Mouse (Mus musculus): ENCODE data around the gene Nipal4. TPM values are rescaled to one million over a fixed set of nuclear protein-coding genes. Genes with fewer than 3 reads are reported as not detected.

Nipal4 gene
- polyA plus RNA-seq, 1 experiment from 2014 or later = 1.6 TPM

- 93% methylated on average over 1 of the region's 1 CpGs for WGBS
- no peak for DNase-seq (ENCODE audit: extremely low spot score, low spot score)
- Histone ChIP-seq H3K4me1 (peaks cover 5% of the 10 kb centered on the region), H3K4me3 (no peak overlapping the region), H3K9me3 (no peaks in the 10 kb centered on the region), H3K27ac (no peak overlapping the region), H3K36me3 (replicated peaks) (0 out of 2 replicates have a peak, but pooled peaks cover 2% of the 10 kb centered on the region), H3K27me3 (ENCODE audit: poor library complexity, severe bottlenecking) (no peaks in the 10 kb centered on the region)
Observed at GRCm38 (mm10) chr11:46107046-46107445, 59.3 kb downstream of the Nipal4 start.

GRCm38 (mm10) chr11:46102107-46102506 is 64.2 kb downstream of the Nipal4 start:
- DNase-seq (ENCODE audit: extremely low spot score, low spot score) = no peak
- no peak overlapping the region for H3K27ac ChIP-seq
- WGBS = 88% methylated on average over 6 of the region's 6 CpGs

More at GRCm38 (mm10) chr11:46102107-46102506, 64.2 kb downstream of the Nipal4 start:
- Histone ChIP-seq H3K9me3 (no peaks in the 10 kb centered on the region), H3K4me3 (no peak overlapping the region), H3K4me1 (peaks cover 8% of the 10 kb centered on the region), H3K27me3 (ENCODE audit: poor library complexity, severe bottlenecking) (no peaks in the 10 kb centered on the region), H3K36me3 (replicated peaks) (peaks cover 18% of the 10 kb centered on the region)

Small RNA genes lying within 50 kb of the gene (microRNA-seq; reads per million reads assigned to microRNA genes)
- not detected for gene Mir7239
- not detected for gene Mir8100

Other genes starting within 250 kb of the Nipal4 start
- gene Lsm11, start 221.6 kb downstream of the Nipal4 start, polyA plus RNA-seq (2016; fragmentation: Nextera tagmentation; extraction: Ambion mirVana) = 5.9 and 6.5 TPM in 2 replicates
- 15.9 and 19.8 TPM in 2 replicates for gene Thg1l, start 211.0 kb downstream of the Nipal4 start, polyA plus RNA-seq (2016; fragmentation: Nextera tagmentation; extraction: Ambion mirVana)
- 0.05 TPM in 1 of 2 replicates, not detected in the other for gene Sox30, start 186.2 kb downstream of the Nipal4 start, polyA plus RNA-seq (2016; fragmentation: Nextera tagmentation; extraction: Ambion mirVana)
- 2.5 and 3.8 TPM in 2 replicates for gene Gm12166, start 114.2 kb downstream of the Nipal4 start, polyA plus RNA-seq (2016; fragmentation: Nextera tagmentation; extraction: Ambion mirVana)
- gene Adam19, start 110.5 kb downstream of the Nipal4 start, polyA plus RNA-seq (2016; fragmentation: Nextera tagmentation; extraction: Ambion mirVana) = 10.7 TPM in 2 replicates
- 0.43 and 0.66 TPM in 2 replicates for gene Fndc9, start 69.0 kb upstream of the Nipal4 start, polyA plus RNA-seq (2016; fragmentation: Nextera tagmentation; extraction: Ambion mirVana)
- 23.1 and 25.0 TPM in 2 replicates for gene Cyfip2, start 146.4 kb upstream of the Nipal4 start, polyA plus RNA-seq (2016; fragmentation: Nextera tagmentation; extraction: Ambion mirVana)
- gene Itk, start 223.0 kb upstream of the Nipal4 start, polyA plus RNA-seq (2016; fragmentation: Nextera tagmentation; extraction: Ambion mirVana) = not detected in 2 replicates
- not detected in 2 replicates for gene Fam71b, start 230.1 kb upstream of the Nipal4 start, polyA plus RNA-seq (2016; fragmentation: Nextera tagmentation; extraction: Ambion mirVana)

Measured in forebrain, embryonic 10.5 days (tissue).